Mouse (Mus musculus) lung, adult 2 months (tissue): ENCODE measurements at regions not wholly inside any gene's neighbourhood (a gene's known extent, or its start where the extent isn't known, plus 50 kb on each side); places are given as distances from the start of the nearest gene placed in this dataset.

Source experiments
- DNase-seq: peaks from one replicate; pipeline ENCODE4 v3.0.0; 2022
- H3K4me1 ChIP-seq: fragments of 200-500 bp; 2 replicates; pipeline ENCODE4 v1.6.1; 2011; ENCODE audit warnings: low read length; ENCODE audit not compliant: control insufficient read depth, insufficient read depth
- H3K4me3 ChIP-seq: fragments of 200-500 bp; replicated peaks from 2 replicates; pipeline ENCODE3; 2011; ENCODE audit warnings: low read depth, mild to moderate bottlenecking, control low read depth, low read length; ENCODE audit errors: extremely low read depth
- CTCF ChIP-seq: fragments of 200-500 bp; IDR thresholded peaks from 2 replicates; pipeline ENCODE4 v1.5.1; 2011; ENCODE audit warnings: mild to moderate bottlenecking, low read length, control low read depth; ENCODE audit not compliant: insufficient read depth
- POLR2A ChIP-seq: fragments of 200-500 bp; IDR thresholded peaks from 2 replicates; pipeline ENCODE4 v1.6.1; 2011; ENCODE audit warnings: low read depth, mild to moderate bottlenecking, control low read depth, low read length, borderline replicate concordance; ENCODE audit errors: extremely low read depth
- WGBS: fragments of 180-500 bp; shearing (Covaris S2); methylation state at CpG from one replicate; pipeline ENCODE4 v1.1.7; 2018; 5-methylcytosine and 5-hydroxymethylcytosine counted together

- no peak for DNase-seq
- 25% methylated on average over 6 of the region's 6 CpGs for WGBS
- no peak for TF ChIP-seq POLR2A
- TF ChIP-seq CTCF: no peak
- Histone ChIP-seq H3K4me1 (no peaks in the 10 kb centered on the region), H3K4me3 (no peak overlapping the region)
Measured at GRCm38 (mm10) chr9:26678288-26678687, 55.2 kb upstream of the B3gat1 start.

- H3K4me3 ChIP-seq: no peak overlapping the region
- 70% methylated on average over 1 of the region's 1 CpGs for WGBS
- DNase-seq: no peak
- H3K4me1 ChIP-seq: no peaks in the 10 kb centered on the region
- TF ChIP-seq CTCF: no peak
- TF ChIP-seq POLR2A: no peak
Measured at GRCm38 (mm10) chr9:26681516-26681915, 52.0 kb upstream of the B3gat1 start.
